Mouse (Mus musculus) liver, embryonic 15.5 days (tissue): ENCODE data around the gene Cdsn. TPM values are rescaled to one million over a fixed set of nuclear protein-coding genes. Genes with fewer than 3 reads are reported as not detected.

Experiments used
- ATAC-seq: fragments of 200-750 bp; cut with Nextera tagmentation; 2 replicates; pipeline ENCODE4 v1.8.0; 2017; ENCODE audit warnings: moderate number of reproducible peaks, mild to moderate bottlenecking, moderate library complexity; ENCODE audit not compliant: insufficient read depth
- H3K27ac ChIP-seq: fragments of 300-500 bp; sonication (generic); replicated peaks from 2 replicates; pipeline ENCODE4 v1.5.1; 2015; ENCODE audit warnings: mild to moderate bottlenecking, inconsistent platforms
- H3K27me3 ChIP-seq: fragments of 300-500 bp; sonication (generic); 2 replicates; pipeline ENCODE4 v1.6.1; 2015; ENCODE audit warnings: mild to moderate bottlenecking, inconsistent platforms
- H3K36me3 ChIP-seq: fragments of 300-500 bp; sonication (generic); replicated peaks from 2 replicates; pipeline ENCODE4 v1.6.1; 2015; ENCODE audit warnings: moderate library complexity, mild to moderate bottlenecking, inconsistent platforms
- H3K4me1 ChIP-seq: fragments of 300-500 bp; sonication (generic); replicated peaks from 2 replicates; pipeline ENCODE4 v1.6.1; 2015; ENCODE audit warnings: inconsistent platforms
- H3K4me2 ChIP-seq: fragments of 300-500 bp; sonication (generic); 2 replicates; pipeline ENCODE4 v1.6.1; 2015; ENCODE audit warnings: moderate library complexity, mild to moderate bottlenecking, inconsistent platforms
- H3K4me3 ChIP-seq: fragments of 300-500 bp; sonication (generic); replicated peaks from 2 replicates; pipeline ENCODE4 v1.5.1; 2015; ENCODE audit warnings: mild to moderate bottlenecking, inconsistent platforms
- H3K9ac ChIP-seq: fragments of 300-500 bp; sonication (generic); 2 replicates; pipeline ENCODE4 v1.6.1; 2015; ENCODE audit warnings: moderate library complexity, mild to moderate bottlenecking, inconsistent platforms
- H3K9me3 ChIP-seq: fragments of 300-500 bp; sonication (generic); replicated peaks from 2 replicates; pipeline ENCODE4 v1.6.1; 2016; ENCODE audit warnings: inconsistent platforms
- WGBS: fragments of 180-500 bp; shearing (Covaris S2); methylation state at CpG from one replicate; pipeline ENCODE4 v1.1.7; 2015; ENCODE audit warnings: mixed read lengths; ENCODE audit not compliant: insufficient replicate concordance; 5-methylcytosine and 5-hydroxymethylcytosine counted together
- polyA plus RNA-seq: library from polyadenylated mRNA; unstranded; fragments of >200 nt; fragmentation: Nextera tagmentation; extraction: Ambion mirVana; gene quantifications from 2 replicates; pipeline ENCODE4 v1.2.1, GENCODE M21; 2015

Cdsn gene
- polyA plus RNA-seq, 1 experiment from 2014 or later: 0.03 TPM

- 77% methylated on average over 4 of the region's 4 CpGs for WGBS
- no peak overlapping the region for H3K9ac ChIP-seq
- ATAC-seq: no peak
- H3K9me3 ChIP-seq: no peaks in the 10 kb centered on the region
- 0 out of 2 replicates have a peak, but pooled peaks cover 6% of the 10 kb centered on the region for H3K27me3 ChIP-seq
- H3K36me3 ChIP-seq: no peaks in the 10 kb centered on the region
- H3K4me3 ChIP-seq: no peak overlapping the region
- H3K4me1 ChIP-seq: no peaks in the 10 kb centered on the region
- no peak overlapping the region for H3K27ac ChIP-seq
- no peak overlapping the region for H3K4me2 ChIP-seq
These were observed 1.8 kb upstream of the Cdsn start for GRCm38 (mm10) chr17:35550143-35550494.

GRCm38 (mm10) chr17:35550871-35551270 is 1.1 kb upstream of the Cdsn start:
- Histone ChIP-seq H3K27me3 (0 out of 2 replicates have a peak, but pooled peaks cover 3% of the 10 kb centered on the region), H3K9ac (no peak overlapping the region), H3K4me3 (no peak overlapping the region), H3K36me3 (no peaks in the 10 kb centered on the region), H3K4me1 (no peaks in the 10 kb centered on the region), H3K4me2 (no peak overlapping the region), H3K9me3 (no peaks in the 10 kb centered on the region), H3K27ac (no peak overlapping the region)
- WGBS: 42% methylated on average over 8 of the region's 8 CpGs
- ATAC-seq: no peak

- Histone ChIP-seq H3K9me3 (no peaks in the 10 kb centered on the region), H3K4me3 (no peak overlapping the region), H3K9ac (no peak overlapping the region), H3K27me3 (0 out of 2 replicates have a peak, but pooled peaks cover 3% of the 10 kb centered on the region), H3K4me1 (no peaks in the 10 kb centered on the region), H3K36me3 (no peaks in the 10 kb centered on the region), H3K4me2 (no peak overlapping the region), H3K27ac (no peak overlapping the region)
- no peak for ATAC-seq
- 63% methylated on average over 5 of the region's 5 CpGs for whole genome bisulfite sequencing
These were observed 2.4 kb downstream of the Cdsn start for GRCm38 (mm10) chr17:35554321-35554720.

- 72% methylated on average over 18 of the region's 18 CpGs for WGBS
- no peaks in the 10 kb centered on the region for H3K36me3 ChIP-seq
- H3K9me3 ChIP-seq: no peaks in the 10 kb centered on the region
- H3K27me3 ChIP-seq: 0 out of 2 replicates have a peak, but pooled peaks cover 2% of the 10 kb centered on the region
- H3K27ac ChIP-seq: no peak overlapping the region
- H3K9ac ChIP-seq: no peak overlapping the region
- no peak for ATAC-seq
- H3K4me3 ChIP-seq: no peak overlapping the region
- H3K4me2 ChIP-seq: no peak overlapping the region
- H3K4me1 ChIP-seq: no peaks in the 10 kb centered on the region
These were observed 3.0 kb downstream of the Cdsn start for GRCm38 (mm10) chr17:35554761-35555397.

- H3K36me3 ChIP-seq: no peaks in the 10 kb centered on the region
- no peaks in the 10 kb centered on the region for H3K9me3 ChIP-seq
- H3K9ac ChIP-seq: no peak overlapping the region
- H3K27ac ChIP-seq: no peak overlapping the region
- 69% methylated on average over 13 of the region's 13 CpGs for WGBS
- no peak overlapping the region for H3K4me2 ChIP-seq
- H3K4me1 ChIP-seq: no peaks in the 10 kb centered on the region
- ATAC-seq: no peak
- no peak overlapping the region for H3K4me3 ChIP-seq
- no peaks in the 10 kb centered on the region for H3K27me3 ChIP-seq
These were observed 4.3 kb downstream of the Cdsn start for GRCm38 (mm10) chr17:35556186-35556765.

- 24% methylated on average over 5 of the region's 5 CpGs for WGBS
- H3K4me2 ChIP-seq: no peak overlapping the region
These were observed 4.9 kb downstream of the Cdsn start for GRCm38 (mm10) chr17:35556812-35557211.

GRCm38 (mm10) chr17:35557351-35557750 is 5.4 kb downstream of the Cdsn start:
- no peaks in the 10 kb centered on the region for H3K9me3 ChIP-seq
- H3K4me2 ChIP-seq: no peak overlapping the region
- no peak overlapping the region for H3K27ac ChIP-seq
- H3K27me3 ChIP-seq: no peaks in the 10 kb centered on the region
- H3K9ac ChIP-seq: no peak overlapping the region
- H3K4me1 ChIP-seq: no peaks in the 10 kb centered on the region
- no peak for ATAC-seq
- 64% methylated on average over 9 of the region's 9 CpGs for WGBS
- H3K36me3 ChIP-seq: no peaks in the 10 kb centered on the region
- H3K4me3 ChIP-seq: no peak overlapping the region

More at GRCm38 (mm10) chr17:35556812-35557211, 4.9 kb downstream of the Cdsn start:
- no peak for ATAC-seq
- no peak overlapping the region for H3K4me3 ChIP-seq
- H3K27ac ChIP-seq: no peak overlapping the region
- no peaks in the 10 kb centered on the region for H3K4me1 ChIP-seq
- H3K27me3 ChIP-seq: no peaks in the 10 kb centered on the region
- no peaks in the 10 kb centered on the region for H3K36me3 ChIP-seq
- no peaks in the 10 kb centered on the region for H3K9me3 ChIP-seq
- no peak overlapping the region for H3K9ac ChIP-seq

- WGBS: 43% methylated on average over 8 of the region's 8 CpGs
- no peak overlapping the region for H3K27ac ChIP-seq
- no peak overlapping the region for H3K4me3 ChIP-seq
- H3K9ac ChIP-seq: no peak overlapping the region
- H3K4me1 ChIP-seq: no peaks in the 10 kb centered on the region
- H3K27me3 ChIP-seq: no peaks in the 10 kb centered on the region
- H3K36me3 ChIP-seq: no peaks in the 10 kb centered on the region
- H3K4me2 ChIP-seq: no peak overlapping the region
- no peak for ATAC-seq
- no peaks in the 10 kb centered on the region for H3K9me3 ChIP-seq
These were observed 6.3 kb downstream of the Cdsn start for GRCm38 (mm10) chr17:35558216-35558615.

- H3K4me3 ChIP-seq: no peak within 1 kb of the TSS
- H3K4me2 ChIP-seq: no peak within 1 kb of the TSS
- H3K9me3 ChIP-seq: no peaks in the 10 kb centered on the region
- WGBS: 34% methylated on average over 3 of the region's 3 CpGs
- no peak for ATAC-seq
- H3K9ac ChIP-seq: no peak within 1 kb of the TSS
- H3K27ac ChIP-seq: no peak within 1 kb of the TSS
- peaks cover 38% of the 10 kb centered on the region for H3K27me3 ChIP-seq
- no peaks in the 10 kb centered on the region for H3K36me3 ChIP-seq
- no peaks in the 10 kb centered on the region; the same call in 1 of the 2 replicates for H3K4me1 ChIP-seq
These were observed 15.2 kb downstream of the Cdsn start, which contains the start of gene 2300002M23Rik for GRCm38 (mm10) chr17:35567150-35567549. 2300002M23Rik (plus strand) TSS chr17:35567450.

GRCm38 (mm10) chr17:35567767-35568166 is 15.8 kb downstream of the Cdsn start:
- Histone ChIP-seq H3K27me3 (peaks cover 38% of the 10 kb centered on the region), H3K9ac (no peak overlapping the region), H3K27ac (no peak overlapping the region), H3K4me1 (no peaks in the 10 kb centered on the region; the same call in 1 of the 2 replicates), H3K36me3 (no peaks in the 10 kb centered on the region), H3K4me2 (no peak overlapping the region), H3K9me3 (no peaks in the 10 kb centered on the region), H3K4me3 (no peak overlapping the region)
- 20% methylated on average over 9 of the region's 9 CpGs for WGBS
- no peak for ATAC-seq

GRCm38 (mm10) chr17:35569091-35569944 is 17.4 kb downstream of the Cdsn start:
- WGBS: 5% methylated on average over 28 of the region's 28 CpGs
- Histone ChIP-seq H3K4me3 (no peak overlapping the region), H3K27me3 (peaks cover 38% of the 10 kb centered on the region), H3K27ac (no peak overlapping the region), H3K9ac (no peak overlapping the region), H3K4me2 (no peak overlapping the region), H3K4me1 (no peaks in the 10 kb centered on the region; the same call in 1 of the 2 replicates), H3K9me3 (no peaks in the 10 kb centered on the region), H3K36me3 (no peaks in the 10 kb centered on the region)
- no peak for ATAC-seq
